Mouse (Mus musculus) small intestine, adult 2 months (tissue): ENCODE data around the gene Tyw1.

Experiments
- CTCF ChIP-seq: fragments of 200-500 bp; IDR thresholded peaks from 2 replicates; pipeline ENCODE4 v1.5.1; 2012; ENCODE audit warnings: low read depth, mild to moderate bottlenecking, control low read depth, inconsistent platforms, low read length, moderate library complexity, mixed read lengths; ENCODE audit not compliant: insufficient replicate concordance, insufficient read length; ENCODE audit errors: extremely low read depth
- POLR2A ChIP-seq: fragments of 200-500 bp; IDR thresholded peaks from 2 replicates; pipeline ENCODE4 v1.6.1; 2012; ENCODE audit warnings: low read depth, mild to moderate bottlenecking, control low read depth, inconsistent platforms, low read length, moderate library complexity

DNA sequence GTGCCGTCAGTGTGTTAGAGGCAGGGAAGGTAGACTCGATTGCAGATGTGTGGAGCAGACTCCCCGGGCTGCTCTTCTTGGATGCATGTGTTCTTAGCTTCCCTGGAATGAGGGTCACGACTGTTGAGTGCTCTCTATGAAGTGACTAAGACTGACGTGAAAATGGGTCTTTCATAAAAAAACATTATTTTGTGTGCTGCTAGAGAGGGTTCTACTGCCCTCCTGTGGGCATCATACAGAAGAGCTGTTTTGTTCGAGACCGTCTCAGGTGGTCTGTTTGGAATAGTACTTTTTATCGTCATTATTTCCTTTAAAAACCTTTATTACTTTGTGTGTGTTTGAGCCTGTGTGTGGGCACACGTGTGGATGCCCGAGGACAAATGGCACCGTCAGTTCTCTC is 8.0 kb downstream of the Tyw1 start:
- TF ChIP-seq CTCF (no peak), POLR2A (no peak)
